Mouse (Mus musculus): ENCODE data around the gene Kndc1.
A peak's percentile ranks its signal among the peaks of the same experiment; 100 is the strongest.

GRCm38 (mm10) chr7:139950283-139950971 lies 55.9 kb downstream of the Kndc1 start:
- TF ChIP-seq CTCF (IDR thresholded peaks at IDR 0.05; ENCODE audit: insufficient read depth, low read length) (no peak), POLR2A (IDR thresholded peaks at IDR 0.05; ENCODE audit: borderline replicate concordance, extremely low read depth, low read depth, low read length) (peak; percentile 17; the same call in 1 of the 2 replicates)
